Mouse (Mus musculus) thymus, postnatal 25 days (tissue): ENCODE results near the gene Ppp1r21.

Experiments
- DNase-seq: peaks from one replicate; pipeline ENCODE4 v3.0.0; 2022

The Ppp1r21 gene

GRCm38 (mm10) chr17:88615492-88616155, 85.7 kb downstream of the Ppp1r21 start:
- DNase-seq, result no peak

- DNase-seq, result no peak
Observed at GRCm38 (mm10) chr17:88620935-88621334, 91.0 kb downstream of the Ppp1r21 start.

- DNase-seq, result no peak
Observed at GRCm38 (mm10) chr17:88621374-88621773, 91.5 kb downstream of the Ppp1r21 start.

- no peak for DNase-seq
Observed at GRCm38 (mm10) chr17:88622711-88623110, 92.8 kb downstream of the Ppp1r21 start.

GRCm38 (mm10) chr17:88624386-88624785, 94.5 kb downstream of the Ppp1r21 start:
- DNase-seq, result no peak

GRCm38 (mm10) chr17:88625350-88625749, 95.4 kb downstream of the Ppp1r21 start:
- DNase-seq, result no peak

GRCm38 (mm10) chr17:88625931-88626330, 96.0 kb downstream of the Ppp1r21 start:
- DNase-seq, result no peak

- DNase-seq, result no peak
Observed at GRCm38 (mm10) chr17:88626347-88626811, 96.5 kb downstream of the Ppp1r21 start.

GRCm38 (mm10) chr17:88627150-88627549, 97.2 kb downstream of the Ppp1r21 start:
- DNase-seq, result no peak

- DNase-seq, result no peak
Observed at GRCm38 (mm10) chr17:88628676-88629380, 98.9 kb downstream of the Ppp1r21 start.

GRCm38 (mm10) chr17:88629381-88629759, 99.5 kb downstream of the Ppp1r21 start:
- no peak for DNase-seq

GRCm38 (mm10) chr17:88629931-88630553, 100.1 kb downstream of the Ppp1r21 start:
- no peak for DNase-seq

- DNase-seq, result no peak
Observed at GRCm38 (mm10) chr17:88630554-88630948, 100.6 kb downstream of the Ppp1r21 start.

- no peak for DNase-seq
Observed at GRCm38 (mm10) chr17:88632631-88633030, 102.7 kb downstream of the Ppp1r21 start.

- DNase-seq, result no peak
Observed at GRCm38 (mm10) chr17:88636076-88636475, 106.2 kb downstream of the Ppp1r21 start.

GRCm38 (mm10) chr17:88636587-88636986, 106.7 kb downstream of the Ppp1r21 start:
- DNase-seq, result no peak
